Comparison of ENCODE assay signal across 25 mouse cellular contexts in genomic region chr9:52125225-52125624, GRCm38 (mm10).
"Had no signal": no experiment of that assay in that cellular context is flagged by ENCODE, and none has a peak within 500 bp of the region (broad histone marks: within the 10 kb centered on the region; RNA-seq: fewer than 3 reads in every experiment).

No protein-coding gene starts in this region.

- H3K36me3 ChIP-seq: intestine, embryonic 15.5 days had no signal

- DNase-seq: gastrocnemius, postnatal 14 days; heart, adult 2 months; heart, postnatal 10 days; heart, postnatal 4 days; kidney, adult 18-20 months; kidney, adult 8-10 months; kidney, postnatal 10 days; kidney, postnatal 25 days; kidney, postnatal 4 days; liver; liver, embryonic 13.5 days had no signal

- H3K9me3 ChIP-seq: heart, embryonic 10.5 days; heart, embryonic 12.5 days; hindbrain, embryonic 10.5 days; hindbrain, embryonic 12.5 days; intestine, embryonic 15.5 days; limb, embryonic 10.5 days; limb, embryonic 12.5 days; liver, embryonic 13.5 days had no signal

- ATAC-seq: hindbrain, embryonic 16.5 days; inflammation-experienced regulatory T-cells, adult 6 months; intestine, embryonic 15.5 days; intestine, postnatal 0 days had no signal

- H3K4me3 ChIP-seq: heart, adult 2 months; heart, embryonic 10.5 days; heart, embryonic 12.5 days; hindbrain, embryonic 10.5 days; hindbrain, embryonic 12.5 days; intestine, embryonic 15.5 days; layer of hippocampus, adult 2 months; left cerebral cortex, adult 2 months; limb, embryonic 10.5 days; limb, embryonic 12.5 days; liver, embryonic 13.5 days had no signal

- H3K4me2 ChIP-seq: heart, embryonic 12.5 days; hindbrain, embryonic 12.5 days; hindbrain, embryonic 14.5 days; intestine, embryonic 15.5 days; limb, embryonic 12.5 days; liver, embryonic 11.5 days; liver, embryonic 13.5 days had no signal

- H3K4me1 ChIP-seq: heart, embryonic 10.5 days; heart, embryonic 12.5 days; hindbrain, embryonic 10.5 days; hindbrain, embryonic 12.5 days; intestine, embryonic 15.5 days; limb, embryonic 10.5 days; limb, embryonic 12.5 days; liver, embryonic 13.5 days had no signal

- H3K27ac ChIP-seq: heart, adult 2 months; heart, embryonic 10.5 days; hindbrain, embryonic 10.5 days; hindbrain, embryonic 12.5 days; hindbrain, embryonic 14.5 days; intestine, embryonic 15.5 days; layer of hippocampus, adult 2 months; left cerebral cortex, adult 2 months; limb, embryonic 10.5 days; limb, embryonic 12.5 days; liver, embryonic 13.5 days had no signal

- H3K9ac ChIP-seq: heart, embryonic 12.5 days; hindbrain, embryonic 12.5 days; hindbrain, embryonic 14.5 days; intestine, embryonic 15.5 days; limb, embryonic 12.5 days; liver, embryonic 13.5 days had no signal

- H3K27me3 ChIP-seq: heart, embryonic 12.5 days; hindbrain, embryonic 12.5 days; intestine, embryonic 15.5 days; limb, embryonic 12.5 days; liver, embryonic 13.5 days had no signal
